In genomic region chr19:10297041-10297503, GRCm38 (mm10) we compare ENCODE assay signal across 8 mouse cellular contexts. TPM values are rescaled to one million over a fixed set of nuclear protein-coding genes. Genes with fewer than 3 reads are reported as not detected.
DNase-seq lines count a peak whose midpoint lies in the region; ATAC-seq lines count a peak whose summit lies in the region.

No protein-coding gene starts in this region.

- 28% methylated on average over 8 of the region's 8 CpGs for WGBS in forebrain, embryonic 16.5 days
- 38% methylated on average over 8 of the region's 8 CpGs for WGBS in hindbrain, embryonic 15.5 days

- ATAC-seq in forebrain, embryonic 16.5 days: peak; percentile 43
- ATAC-seq in hindbrain, embryonic 15.5 days (ENCODE audit: low FRiP score, low read depth): 0 out of 2 replicates have a peak, but pooled peaks have one; percentile 12

- H3K27me3 ChIP-seq in forebrain, embryonic 16.5 days (replicated peaks; ENCODE audit: control insufficient read depth, insufficient read depth, low read length): no peaks in the 10 kb centered on the region
- no peaks in the 10 kb centered on the region for H3K27me3 ChIP-seq in hindbrain, embryonic 15.5 days

- H3K9ac ChIP-seq in forebrain, embryonic 16.5 days (replicated peaks; ENCODE audit: low read depth, low read length): peak overlapping the region; percentile 33; the same call in 1 of the 2 replicates
- H3K9ac ChIP-seq in hindbrain, embryonic 15.5 days: no peak overlapping the region

- peak overlapping the region; percentile 20; the same call in 1 of the 2 replicates for H3K27ac ChIP-seq in forebrain, embryonic 16.5 days (ENCODE audit: low read length)
- H3K27ac ChIP-seq in hindbrain, embryonic 15.5 days (replicated peaks): peak overlapping the region; percentile 45; the same call in 1 of the 2 replicates

- H3K9me3 ChIP-seq in forebrain, embryonic 16.5 days (ENCODE audit: control insufficient read depth, low read length): no peaks in the 10 kb centered on the region
- H3K9me3 ChIP-seq in hindbrain, embryonic 15.5 days: no peaks in the 10 kb centered on the region

- H3K4me2 ChIP-seq in forebrain, embryonic 16.5 days (ENCODE audit: low read length): no peak overlapping the region
- H3K4me2 ChIP-seq in hindbrain, embryonic 15.5 days: no peak overlapping the region

- no peaks in the 10 kb centered on the region for H3K36me3 ChIP-seq in forebrain, embryonic 16.5 days (ENCODE audit: control insufficient read depth, insufficient read depth)
- no peaks in the 10 kb centered on the region for H3K36me3 ChIP-seq in hindbrain, embryonic 15.5 days

- peaks cover 30% of the 10 kb centered on the region for H3K4me1 ChIP-seq in forebrain, embryonic 16.5 days (replicated peaks; ENCODE audit: control insufficient read depth, insufficient read depth, low read length)
- peaks cover 52% of the 10 kb centered on the region for H3K4me1 ChIP-seq in hindbrain, embryonic 15.5 days (replicated peaks)

- peak; percentile 67 for DNase-seq in adrenal gland, postnatal 10 days
- no peak for DNase-seq in adrenal gland, postnatal 4 days (ENCODE audit: low spot score in 2 of 2)
- peak; percentile 96 for DNase-seq in 3T3-L1 (ENCODE audit: low read depth, low spot score)
- DNase-seq in lung, adult 18-20 months: peak; percentile 78 to 80
- peak; percentile 42 for DNase-seq in urinary bladder, postnatal 25 days (ENCODE audit: low spot score)
- no peak for DNase-seq in thymus, postnatal 10 days (ENCODE audit: low spot score in 2 of 2)

- no peak overlapping the region for H3K4me3 ChIP-seq in forebrain, embryonic 16.5 days (replicated peaks; ENCODE audit: low read length)
- H3K4me3 ChIP-seq in hindbrain, embryonic 15.5 days: no peak overlapping the region

RNA-seq across cellular contexts. Expression of gene Dagla, which starts 7.6 kb away (rescaled TPM):
- 1 to 10 TPM; 6.3 to 8.4 TPM for total RNA-seq in adrenal gland, postnatal 10 days (2021)
- 1 to 10 TPM; 5.2 to 6.4 TPM for total RNA-seq in adrenal gland, postnatal 4 days (2021)
- 8.1 and 8.4 TPM in 2 replicates for polyA plus RNA-seq in forebrain, embryonic 16.5 days (2015; fragmentation: Nextera tagmentation; extraction: Ambion mirVana)
- polyA plus RNA-seq in hindbrain, embryonic 15.5 days (2015; fragmentation: Nextera tagmentation; extraction: Ambion mirVana): 11.3 and 14.3 TPM in 2 replicates

RNA-seq across cellular contexts. Expression of gene Myrf, which starts 56.5 kb away (rescaled TPM):
- total RNA-seq in adrenal gland, postnatal 10 days (2021): 1 to 10 TPM; 4.9 to 6.4 TPM
- total RNA-seq in adrenal gland, postnatal 4 days (2021): 1 to 10 TPM; 6.2 to 9.1 TPM
- polyA plus RNA-seq in forebrain, embryonic 16.5 days (2015; fragmentation: Nextera tagmentation; extraction: Ambion mirVana): 0.29 and 0.30 TPM in 2 replicates
- polyA plus RNA-seq in hindbrain, embryonic 15.5 days (2015; fragmentation: Nextera tagmentation; extraction: Ambion mirVana): 0.76 and 0.92 TPM in 2 replicates

Comparison
In these comparisons a context has a peak if more than half of its experiments do, and no peak if none do; other contexts are left out.
1. DNase-seq: peak in adrenal gland, postnatal 10 days (single experiment), 3T3-L1 (single experiment), lung, adult 18-20 months (2 of 2) and urinary bladder, postnatal 25 days (single experiment); none in adrenal gland, postnatal 4 days (0 of 2) and thymus, postnatal 10 days (0 of 2).